Mouse (Mus musculus): ENCODE results near the gene Stau1.

Stau1 gene

DNA sequence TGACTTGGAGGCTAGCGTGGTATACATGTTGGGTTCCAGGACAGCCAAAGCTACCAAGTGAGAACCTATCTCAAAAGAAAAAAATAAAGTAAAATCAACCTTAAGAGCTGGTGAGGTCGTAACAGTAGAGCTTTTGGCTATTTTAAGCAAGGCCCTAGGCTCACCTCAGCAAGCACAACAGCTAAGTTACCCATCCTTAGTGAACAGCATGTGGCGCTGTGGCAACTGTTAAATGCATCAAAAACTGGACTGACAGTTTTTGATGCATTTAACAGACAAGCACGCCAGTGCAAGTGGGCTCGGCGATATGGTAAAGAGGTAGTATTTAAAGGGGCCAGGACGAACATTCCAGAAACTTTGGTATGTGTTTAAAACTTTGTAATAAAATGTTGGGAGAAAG is 5.2 kb downstream of the Stau1 start:
- DNase-seq (ENCODE audit: low spot score in 2 of 2): no peak

DNA sequence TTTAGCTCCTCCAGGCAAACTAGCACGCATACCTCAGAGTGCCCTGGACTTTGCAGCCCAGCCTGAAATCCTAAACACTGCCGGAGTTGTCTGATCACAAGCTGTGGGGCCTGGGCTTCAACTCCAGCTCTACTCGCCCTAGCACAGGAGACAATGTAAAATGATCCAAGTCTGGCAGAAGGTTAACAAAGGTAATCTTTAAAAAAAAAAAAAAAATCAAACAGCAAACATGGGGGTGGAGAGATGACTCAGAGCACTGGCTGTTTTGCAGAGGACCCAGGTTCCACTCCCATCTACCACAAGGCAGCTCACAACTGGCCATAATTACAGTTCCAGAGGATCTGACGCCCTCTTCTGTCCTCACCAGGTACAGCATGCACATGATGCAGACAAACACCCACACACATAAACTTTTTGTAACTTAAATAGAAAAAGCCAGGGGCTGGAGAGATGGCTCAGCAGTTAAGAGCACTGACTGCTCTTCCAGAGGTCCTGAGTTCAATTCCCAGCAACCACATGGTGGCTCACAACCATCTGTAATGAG is 12.7 kb downstream of the Stau1 start:
- DNase-seq (ENCODE audit: low spot score in 2 of 2): no peak

DNA sequence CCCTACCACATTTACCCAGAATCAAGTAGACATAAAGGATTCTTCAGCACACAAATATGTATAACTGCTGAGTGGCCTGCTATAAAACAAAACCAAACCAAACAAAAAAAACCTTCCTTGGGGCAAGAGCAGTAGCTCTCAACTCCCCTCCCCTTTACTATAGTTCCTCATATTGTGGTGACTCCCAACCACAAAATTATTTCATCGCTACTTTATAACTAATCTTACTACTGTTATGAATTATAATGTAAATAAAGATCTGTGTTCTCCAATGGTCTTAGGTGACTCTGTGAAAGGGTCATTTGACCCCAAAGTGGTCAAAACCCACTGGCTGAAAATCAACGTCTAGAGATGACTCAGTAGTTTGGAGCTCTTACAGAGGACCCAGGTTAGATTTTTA is 15.9 kb downstream of the Stau1 start:
- DNase-seq (ENCODE audit: low spot score in 2 of 2): no peak

DNA sequence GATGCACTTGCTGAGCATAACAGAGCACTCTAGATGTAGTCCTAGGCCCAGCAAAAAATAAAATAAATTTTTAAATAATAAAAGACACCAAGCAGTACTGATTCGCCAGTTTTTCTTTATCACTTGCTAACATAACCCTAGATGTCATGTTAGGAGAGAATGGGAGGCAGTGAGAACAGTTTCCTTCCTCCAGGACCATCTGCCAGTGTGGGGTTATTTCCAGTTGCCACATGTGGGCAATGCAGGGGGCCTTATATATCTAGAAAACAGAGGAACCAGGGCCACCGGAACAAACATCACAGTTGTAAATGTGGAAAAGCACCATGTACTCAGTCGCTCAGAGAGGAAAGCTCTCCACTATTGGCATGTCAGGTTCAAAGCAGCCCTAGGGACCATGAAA is 18.6 kb downstream of the Stau1 start:
- DNase-seq (ENCODE audit: low spot score in 2 of 2): no peak

DNA sequence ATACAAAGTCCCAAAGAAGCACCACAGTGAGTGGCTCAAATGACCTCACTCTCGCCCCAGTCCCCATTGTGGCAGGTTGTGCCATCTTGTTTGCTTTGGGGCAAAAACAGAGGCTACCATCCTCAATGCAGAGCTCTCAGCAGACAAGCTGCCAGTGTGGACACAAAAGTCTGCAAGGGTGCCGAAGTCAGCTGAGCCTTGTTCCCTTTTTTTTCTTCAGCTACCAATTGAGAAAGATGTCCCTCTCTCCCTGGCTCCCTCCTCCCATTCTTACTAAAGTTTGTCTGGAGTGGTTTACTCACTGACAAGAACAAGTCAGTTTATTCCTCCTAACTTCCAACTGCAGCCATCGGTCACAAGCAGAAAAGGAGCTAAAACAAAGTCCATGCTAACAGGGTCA is 19.7 kb downstream of the Stau1 start:
- DNase-seq (ENCODE audit: low spot score in 2 of 2): no peak

DNA sequence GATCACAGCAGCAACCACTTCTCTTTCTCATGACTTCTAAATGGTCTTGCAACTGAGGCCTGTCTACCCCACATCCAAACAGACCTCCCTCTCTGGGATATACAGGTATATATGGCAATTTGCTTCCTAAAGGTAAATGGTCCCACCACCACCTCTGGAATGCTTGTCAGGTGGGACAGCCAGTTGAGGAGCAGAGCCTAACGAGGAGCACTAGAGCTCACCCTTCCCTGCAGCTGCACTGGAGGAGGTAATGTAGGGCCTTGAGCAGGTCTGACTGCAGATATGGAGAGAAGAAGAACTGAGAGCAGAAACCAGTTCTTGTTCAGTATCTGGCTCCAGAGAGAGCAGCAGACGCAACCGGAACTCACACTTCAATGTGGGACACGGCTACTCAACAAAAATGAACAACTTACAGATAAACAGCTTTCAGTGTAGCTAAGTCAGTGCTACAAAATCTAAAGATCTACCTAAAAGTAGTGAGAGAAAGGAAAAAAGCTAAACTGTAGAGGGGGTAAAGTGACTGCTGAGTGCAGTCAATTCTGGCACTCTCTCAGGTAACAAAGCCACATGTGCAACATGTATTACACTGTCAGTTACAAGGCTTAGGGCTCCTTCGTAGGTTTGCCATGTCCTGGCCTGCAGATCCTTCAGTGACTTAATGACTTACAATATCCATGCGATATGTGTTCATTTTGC is 21.8 kb downstream of the Stau1 start:
- no peak for DNase-seq (ENCODE audit: low spot score in 2 of 2)

DNA sequence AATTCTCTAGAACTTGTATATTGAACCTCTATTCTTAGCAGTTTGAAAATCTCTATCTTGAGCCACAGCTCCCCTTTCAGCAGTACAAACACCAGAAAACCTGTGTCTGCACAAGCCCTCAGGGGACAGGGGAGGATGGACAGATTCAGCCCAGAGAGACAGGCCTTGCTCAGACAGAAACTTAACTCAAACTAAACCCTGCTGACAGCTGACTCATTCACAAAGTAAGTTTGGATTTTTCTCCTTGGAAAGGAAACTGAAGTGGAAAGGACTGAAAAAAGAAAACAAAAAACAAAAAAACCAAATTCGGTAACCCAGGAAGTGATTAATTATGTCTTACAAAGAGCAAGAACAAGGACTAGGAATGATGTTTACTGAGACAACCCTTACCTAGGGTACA is 22.9 kb downstream of the Stau1 start:
- DNase-seq (ENCODE audit: low spot score in 2 of 2): no peak

DNA sequence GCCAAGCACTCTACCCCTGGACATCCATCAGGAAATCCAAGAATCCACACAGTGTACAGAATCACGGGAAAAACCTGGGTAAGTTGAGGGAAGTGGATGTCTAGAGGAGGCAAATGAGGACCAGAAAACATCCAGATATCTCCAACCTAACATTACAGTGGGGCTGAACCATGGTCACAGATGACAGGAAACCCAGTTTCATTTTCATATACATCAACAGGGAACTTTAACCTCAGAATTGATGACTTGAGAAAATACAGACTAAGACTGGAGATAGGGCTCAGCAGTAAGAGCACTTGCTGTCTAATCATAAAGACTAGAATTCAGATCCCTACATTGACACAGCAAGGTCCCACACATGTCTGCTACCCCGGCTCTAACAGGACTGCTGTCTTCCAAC is 31.3 kb downstream of the Stau1 start:
- DNase-seq (ENCODE audit: low spot score in 2 of 2): no peak

DNA sequence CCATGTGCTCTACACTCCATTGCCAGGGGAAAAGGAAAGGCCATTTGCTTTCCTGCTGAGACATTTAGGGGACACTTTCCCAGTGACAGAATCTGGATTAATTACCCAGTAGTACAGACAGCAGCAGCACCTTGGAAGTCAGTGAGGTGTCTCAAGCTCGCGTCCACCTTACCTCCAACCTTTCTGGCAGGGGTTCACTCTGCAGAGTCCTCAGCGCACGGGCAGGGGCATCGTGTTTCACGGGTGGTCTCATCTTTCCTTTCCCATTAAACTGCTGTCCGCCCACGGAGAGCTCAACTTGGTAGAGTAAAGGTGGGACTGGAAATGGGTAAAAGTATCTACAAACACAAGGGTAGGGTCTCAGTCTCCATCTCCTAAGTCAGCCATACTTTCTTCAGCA is 32.8 kb downstream of the Stau1 start:
- no peak for DNase-seq (ENCODE audit: low spot score in 2 of 2)

DNA sequence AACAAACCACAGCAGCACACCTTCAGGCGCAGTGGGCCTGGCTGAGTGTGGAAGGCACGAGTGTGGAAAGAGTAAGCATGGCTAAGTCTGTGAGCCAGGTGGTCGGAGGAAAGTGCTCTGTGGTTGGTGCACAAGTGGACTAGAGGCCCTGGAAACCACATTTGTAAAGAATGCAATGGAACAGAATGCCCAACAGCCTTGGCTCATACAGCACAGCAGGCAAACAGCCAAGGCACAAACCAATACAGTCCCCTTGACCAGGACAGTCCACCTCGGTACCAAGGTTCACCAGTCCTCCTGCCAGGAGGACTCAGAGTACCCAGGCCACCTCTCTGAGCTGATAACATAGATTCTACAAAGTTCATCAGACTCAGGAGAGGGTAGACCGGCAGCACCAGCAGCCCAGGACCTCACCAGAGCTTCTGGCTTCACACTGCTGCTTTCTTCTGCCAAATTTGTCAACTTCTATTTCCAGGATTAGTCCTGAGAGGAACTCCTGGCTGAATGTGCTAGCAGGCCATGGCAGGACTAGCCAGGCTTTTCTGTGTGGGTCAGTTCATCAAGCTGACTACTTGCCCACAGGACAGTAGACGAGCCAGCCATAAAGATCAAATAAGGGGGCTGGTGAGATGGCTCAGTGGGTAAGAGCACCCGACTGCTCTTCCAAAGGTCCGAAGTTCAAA is 35.3 kb downstream of the Stau1 start:
- no peak for DNase-seq (ENCODE audit: low spot score in 2 of 2)

DNA sequence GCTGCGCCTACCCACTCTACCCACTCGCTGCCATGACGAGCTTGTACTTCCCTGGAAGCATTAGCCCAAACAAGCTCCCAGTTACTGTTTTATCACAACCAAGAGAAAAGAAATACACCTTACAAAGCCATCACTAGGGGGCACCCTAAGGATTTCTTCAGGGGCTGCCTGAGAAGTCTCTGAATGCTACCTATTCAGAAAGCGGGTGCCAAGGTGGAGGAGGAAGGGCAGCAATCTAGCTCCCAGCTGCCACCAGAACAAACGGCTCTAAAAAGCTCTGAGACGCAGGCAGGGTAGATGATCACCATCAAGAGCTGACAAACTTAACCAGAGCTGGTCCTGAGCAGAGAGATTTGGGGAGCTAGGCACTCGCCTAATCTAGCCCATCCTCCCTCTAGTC is 39.3 kb downstream of the Stau1 start:
- peak in 1 of 2 experiments; percentile 37 for DNase-seq (ENCODE audit: low spot score in 2 of 2)

DNA sequence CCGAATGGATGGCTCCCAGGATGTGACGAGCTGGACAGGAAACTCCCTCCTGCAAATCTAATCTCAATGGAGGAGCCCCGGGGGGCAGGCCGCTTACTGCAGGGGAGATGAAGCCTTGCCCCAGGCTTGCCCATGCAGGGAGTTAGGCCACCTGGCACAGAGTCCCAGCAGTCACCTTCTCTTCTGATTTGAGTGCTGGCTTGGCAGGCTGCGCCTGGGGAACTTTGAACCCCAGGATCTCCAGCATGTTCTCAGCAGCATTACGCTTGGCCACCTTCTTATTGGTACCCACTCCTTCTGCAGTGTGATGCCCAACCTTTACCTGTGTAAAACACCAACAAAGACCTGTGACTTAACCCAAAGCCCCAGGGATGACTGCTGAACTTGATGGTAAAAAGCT is 43.9 kb downstream of the Stau1 start:
- no peak for DNase-seq (ENCODE audit: low spot score in 2 of 2)

DNA sequence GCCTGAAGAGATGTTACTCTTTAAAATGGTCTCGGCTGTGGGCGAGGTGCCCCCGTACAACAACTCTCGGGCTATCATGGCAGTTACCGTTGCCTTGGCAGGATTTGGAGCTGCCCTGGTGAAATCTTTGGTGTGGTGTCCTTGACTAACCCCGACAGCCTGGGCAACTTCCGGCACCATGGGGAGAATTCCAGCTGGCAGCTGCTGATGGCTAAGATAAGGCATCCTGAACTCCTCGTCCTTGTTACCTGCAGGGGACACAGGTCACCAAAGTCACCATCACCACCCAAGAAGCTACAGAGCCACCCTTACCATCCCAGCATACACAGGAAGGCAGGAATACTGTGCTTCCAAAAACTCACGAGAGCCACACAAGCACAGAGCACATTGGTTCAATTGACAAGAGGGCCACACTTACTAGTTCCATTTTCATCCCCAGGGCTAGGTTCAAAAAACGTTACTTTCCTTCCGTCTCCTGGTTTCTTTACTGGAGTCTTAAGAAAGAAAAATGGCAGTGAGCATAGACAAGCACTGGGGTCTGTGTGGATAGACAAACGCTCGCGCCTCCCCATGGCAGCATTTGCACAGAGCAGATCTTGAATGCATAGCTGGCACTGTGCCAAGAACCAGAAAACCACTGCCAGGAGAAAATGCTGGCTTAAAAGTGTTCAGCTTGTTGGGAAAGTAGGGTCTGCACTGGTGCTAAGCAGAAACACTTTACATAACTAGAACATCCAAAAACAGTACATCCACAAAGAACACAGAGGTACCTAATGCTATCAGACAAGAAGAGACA is 45.0 kb downstream of the Stau1 start:
- DNase-seq (ENCODE audit: low spot score in 2 of 2): peak in 1 of 2 experiments; percentile 32

DNA sequence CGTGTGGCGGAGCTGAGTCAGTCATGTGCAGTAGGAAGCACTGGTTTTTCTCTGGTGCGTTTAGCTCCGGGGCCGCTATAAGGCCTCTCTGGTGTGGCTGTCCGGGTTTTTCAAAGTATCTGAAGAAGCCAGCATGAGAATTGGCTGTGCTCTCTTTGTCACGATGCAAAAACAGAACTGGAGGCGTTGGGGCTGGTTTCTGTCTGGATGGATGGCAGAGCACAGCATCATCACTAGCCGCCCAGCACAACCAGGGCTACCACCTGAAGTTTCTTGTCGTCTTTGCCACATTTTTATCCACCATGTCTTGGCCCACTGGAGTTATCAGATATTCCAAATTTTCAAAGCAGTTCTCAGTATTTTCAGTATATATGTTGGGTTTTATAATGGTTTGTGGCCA is 47.2 kb downstream of the Stau1 start:
- no peak for DNase-seq (ENCODE audit: low spot score in 2 of 2)

DNA sequence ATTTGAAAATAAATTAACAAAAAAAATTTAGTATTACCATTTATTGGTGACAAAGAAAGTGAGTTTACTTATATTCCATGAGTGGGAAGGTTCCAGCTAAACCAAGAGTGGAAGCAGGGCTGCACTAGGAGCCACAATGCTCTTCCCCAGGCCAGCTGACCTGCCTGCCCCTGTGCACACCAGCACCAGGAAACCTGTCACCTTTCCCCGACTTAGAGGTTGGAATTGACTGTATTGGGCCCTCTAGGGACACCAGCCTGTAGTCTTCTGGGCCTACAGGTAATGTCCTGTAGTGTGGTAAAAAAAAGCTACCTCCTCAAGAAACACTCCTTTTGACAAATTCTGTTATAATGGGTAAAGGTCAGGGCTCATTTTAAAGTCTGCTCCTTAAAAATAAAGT is 47.9 kb downstream of the Stau1 start:
- DNase-seq (ENCODE audit: low spot score in 2 of 2): no peak

DNA sequence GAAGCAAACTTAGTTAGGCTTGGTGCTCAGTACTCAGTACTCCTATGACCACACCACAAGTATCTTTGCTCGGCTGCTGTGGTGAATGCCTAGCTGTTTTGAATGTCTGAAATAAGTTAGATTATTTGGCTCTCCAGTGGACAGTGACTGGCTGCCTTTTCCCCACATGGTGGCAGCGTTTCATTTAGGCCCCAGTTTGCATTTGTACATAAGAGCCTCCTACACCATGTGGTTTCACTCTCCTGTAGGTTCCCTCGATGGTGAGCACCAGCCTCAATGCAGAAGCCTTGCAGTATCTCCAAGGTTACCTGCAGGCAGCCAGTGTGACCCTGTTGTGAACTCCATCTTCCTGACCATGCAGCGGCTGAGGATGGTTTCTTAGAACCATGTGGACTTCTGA is 50.6 kb downstream of the Stau1 start:
- DNase-seq (ENCODE audit: low spot score in 2 of 2): no peak

DNA sequence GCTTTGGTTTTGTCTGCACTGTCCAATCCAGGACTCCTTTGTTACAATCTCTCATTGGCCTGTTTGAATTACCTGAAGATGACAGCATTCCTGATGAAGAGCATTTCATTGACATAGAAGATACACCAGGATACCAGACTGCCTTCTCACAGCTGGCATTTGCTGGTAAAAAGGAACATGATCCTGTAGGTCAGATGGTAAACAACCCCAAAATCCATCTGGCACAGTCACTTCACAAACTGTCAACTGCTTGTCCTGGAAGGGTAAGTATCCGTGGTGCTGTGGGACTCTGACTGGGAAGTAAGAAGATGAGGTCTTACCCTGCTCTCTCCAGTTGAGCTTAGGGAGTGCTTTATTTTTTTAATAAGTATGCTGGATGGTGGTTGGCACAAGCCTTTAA is 51.8 kb downstream of the Stau1 start:
- DNase-seq (ENCODE audit: low spot score in 2 of 2): no peak

DNA sequence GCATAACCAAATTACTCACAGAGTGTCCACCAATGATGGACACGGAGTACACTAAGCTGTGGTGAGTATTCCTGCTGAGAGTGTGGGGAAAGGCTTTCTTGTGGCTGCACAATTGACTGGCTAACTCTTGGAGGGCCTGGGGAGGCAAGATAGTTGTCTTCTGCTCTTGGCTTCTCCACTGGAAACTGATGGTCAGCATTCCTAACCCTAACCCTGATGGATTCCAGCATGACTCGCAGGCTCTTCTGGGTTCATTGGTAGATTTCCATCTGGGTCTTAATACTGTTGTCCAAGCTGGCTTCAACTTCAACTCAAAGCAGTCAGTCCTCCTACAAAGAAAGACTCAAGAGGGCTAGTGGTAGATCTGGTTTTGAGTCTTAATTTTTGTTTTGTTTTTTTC is 53.0 kb downstream of the Stau1 start:
- DNase-seq (ENCODE audit: low spot score in 2 of 2): no peak

DNA sequence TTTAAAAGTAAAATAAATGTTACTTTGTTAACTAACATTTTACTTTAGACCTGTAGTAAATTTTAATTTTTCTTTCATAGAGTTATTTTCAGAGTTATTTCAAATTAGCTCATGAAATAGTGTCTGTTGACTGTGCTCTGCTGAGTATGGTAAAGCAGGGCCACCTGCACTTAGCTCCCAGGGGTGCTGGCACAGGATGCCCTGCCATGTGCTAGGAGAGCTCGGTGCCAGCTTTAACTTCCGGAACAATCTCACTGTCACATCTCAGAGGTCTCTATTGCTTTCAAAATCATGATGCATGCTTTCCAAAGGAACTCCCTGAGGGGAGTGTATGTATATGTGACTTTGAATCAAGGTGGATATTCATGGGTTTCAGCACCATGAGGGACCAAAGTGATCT is 59.9 kb downstream of the Stau1 start:
- no peak for DNase-seq (ENCODE audit: low spot score in 2 of 2)

DNA sequence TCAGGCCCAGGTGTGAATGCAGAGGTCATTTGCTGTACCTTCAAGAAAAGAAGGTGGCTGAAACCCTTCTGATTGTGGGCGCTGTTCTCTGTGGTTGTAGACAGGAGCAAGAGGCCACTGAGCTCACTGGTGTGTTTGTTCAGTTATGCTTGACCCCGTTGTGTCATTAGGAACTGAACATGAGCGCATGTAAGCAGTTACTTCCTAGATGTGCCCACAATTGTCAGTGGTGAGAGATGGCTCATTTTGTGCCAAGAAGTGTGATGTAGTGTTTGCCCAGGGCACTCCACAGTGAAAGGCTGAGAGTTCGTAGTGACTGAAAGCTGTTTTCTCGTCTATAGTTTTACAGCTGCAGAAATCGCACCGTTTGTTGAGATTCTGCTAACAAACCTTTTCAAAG is 60.5 kb downstream of the Stau1 start:
- DNase-seq (ENCODE audit: low spot score in 2 of 2): no peak

DNA sequence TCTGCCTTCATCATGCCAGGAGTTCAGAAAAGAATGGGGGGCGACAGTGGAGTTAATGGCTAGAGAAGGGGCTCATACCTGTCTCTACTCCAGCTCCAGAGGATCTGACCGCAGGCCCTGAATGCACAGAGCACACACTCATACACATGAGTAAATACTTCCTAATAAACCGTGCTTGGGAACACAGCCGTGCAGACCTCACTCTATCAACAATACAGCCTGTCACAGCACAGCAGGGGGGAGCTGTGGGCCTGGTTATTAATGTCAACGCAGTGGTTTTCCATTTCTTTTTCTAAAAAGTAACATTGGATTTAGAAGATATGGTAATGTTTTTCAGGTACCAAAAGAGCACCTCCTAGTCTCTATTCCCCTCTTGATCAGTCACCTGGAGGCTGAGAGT is 61.7 kb downstream of the Stau1 start:
- DNase-seq (ENCODE audit: low spot score in 2 of 2): no peak

DNA sequence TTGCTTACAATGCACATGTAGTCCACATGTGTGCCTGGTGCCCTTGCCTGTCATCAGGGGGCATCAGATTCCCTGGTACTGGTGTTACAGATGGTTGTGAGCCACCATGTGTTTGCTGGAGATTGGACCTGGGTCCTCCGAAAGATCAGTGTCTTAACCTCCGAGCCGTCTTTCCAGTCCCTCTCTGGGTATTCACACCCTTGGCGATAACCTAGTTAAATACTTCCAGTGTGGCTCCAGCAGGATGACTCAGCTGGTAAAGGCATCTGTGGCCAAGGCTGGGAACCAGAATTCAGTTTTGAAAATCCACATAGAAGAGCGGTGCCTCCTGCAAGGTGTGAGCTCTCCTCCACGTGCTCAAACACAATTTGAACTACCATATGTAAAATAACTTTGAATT is 62.2 kb downstream of the Stau1 start:
- DNase-seq (ENCODE audit: low spot score in 2 of 2): no peak

DNA sequence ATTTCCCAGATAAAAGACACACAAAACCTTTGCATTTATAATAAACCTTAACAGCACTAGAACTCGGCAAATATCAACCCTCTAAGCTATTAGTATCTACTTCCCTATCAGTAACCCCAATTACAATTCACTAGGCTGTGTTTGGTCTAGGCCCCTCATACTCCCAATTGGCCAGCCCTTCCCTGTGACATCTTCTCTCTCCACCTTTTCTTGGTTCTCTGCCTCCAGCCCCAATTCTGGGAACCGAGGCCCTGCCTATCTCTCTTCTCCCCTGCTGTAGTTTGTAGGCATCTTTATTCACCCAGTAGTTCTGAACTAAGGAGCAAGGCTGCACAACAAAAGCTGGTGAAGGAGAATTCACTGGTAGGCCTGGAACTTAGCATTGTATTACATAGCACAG is 72.1 kb downstream of the Stau1 start:
- no peak for DNase-seq (ENCODE audit: low spot score in 2 of 2)
